Mouse (Mus musculus) 3134 (cell line): ENCODE results near the gene Pappa.

Source experiments
- DNase-seq: peaks from one replicate; pipeline ENCODE4 v3.0.0-alpha.2; 2011; ENCODE audit warnings: low spot score; ENCODE audit not compliant: insufficient read length; ENCODE audit errors: extremely low read depth

The Pappa gene

GRCm38 (mm10) chr4:65321959-65322358, 198.0 kb downstream of the Pappa start:
- no peak for DNase-seq

- no peak for DNase-seq
These were observed 201.8 kb downstream of the Pappa start for GRCm38 (mm10) chr4:65325816-65326215.

DNA sequence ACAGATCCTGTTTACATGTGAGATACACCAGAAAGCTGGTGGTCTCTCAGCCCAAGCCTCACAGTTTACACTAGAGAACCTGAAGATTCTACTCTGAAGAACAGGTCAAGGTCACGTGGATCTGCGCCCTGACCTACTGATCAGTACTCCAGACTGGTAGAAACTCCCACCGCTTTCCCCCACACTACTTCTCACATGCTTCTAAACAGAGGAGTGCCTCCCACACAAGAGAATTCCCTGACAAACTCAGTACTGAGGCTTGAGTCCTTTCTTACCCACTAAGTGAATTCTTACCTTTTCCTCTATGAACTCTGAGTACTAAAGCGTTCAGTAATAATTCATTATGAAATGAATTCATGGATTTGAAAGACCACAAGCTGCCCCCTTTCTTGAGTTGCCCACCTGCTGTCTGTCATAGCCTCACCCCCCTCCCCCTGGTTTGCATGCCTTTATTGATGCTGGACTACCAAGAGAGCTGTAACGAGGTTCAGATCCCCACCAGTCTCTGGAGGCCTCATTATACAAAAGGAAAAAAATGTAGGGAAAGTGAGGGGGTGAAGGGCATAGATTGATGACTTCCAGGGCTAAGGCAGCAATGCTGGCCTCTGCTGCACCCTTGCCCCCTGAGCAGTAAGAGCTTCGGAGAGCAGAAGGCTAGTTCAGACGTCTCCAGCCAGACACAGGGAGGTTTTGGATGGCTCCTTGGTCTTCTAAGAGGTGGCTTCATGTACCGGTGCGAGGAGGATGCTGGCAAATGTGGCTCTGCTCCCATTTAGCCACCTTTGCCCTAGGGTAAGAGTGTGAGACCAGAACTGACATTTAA, 204.7 kb downstream of the Pappa start:
- DNase-seq = no peak

- no peak for DNase-seq
These were observed 209.7 kb downstream of the Pappa start for GRCm38 (mm10) chr4:65333718-65334117.

DNA sequence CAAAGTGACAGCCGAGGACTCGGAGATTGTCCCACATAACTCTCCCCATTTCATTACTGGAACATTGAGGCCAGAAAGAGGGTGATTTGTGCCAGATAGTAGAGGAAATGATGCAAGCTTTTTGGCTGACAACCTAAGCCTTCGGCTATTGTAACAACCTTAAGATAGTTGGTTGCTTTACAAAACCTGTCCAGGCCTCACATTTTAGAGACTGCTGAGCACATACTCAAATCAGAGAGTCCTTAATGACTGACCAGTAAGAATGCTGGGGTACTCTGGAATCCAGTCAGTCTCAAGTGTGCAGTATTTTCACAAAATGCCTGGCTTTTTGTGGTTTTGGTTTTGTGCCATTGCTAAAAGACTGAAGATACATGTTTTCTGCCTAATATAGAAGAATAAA, 217.8 kb downstream of the Pappa start:
- DNase-seq = peak; percentile 11

- DNase-seq = no peak
These were observed 226.5 kb downstream of the Pappa start for GRCm38 (mm10) chr4:65350521-65350920.

GRCm38 (mm10) chr4:65354580-65354979, 230.6 kb downstream of the Pappa start:
- peak; percentile 9 for DNase-seq

DNA sequence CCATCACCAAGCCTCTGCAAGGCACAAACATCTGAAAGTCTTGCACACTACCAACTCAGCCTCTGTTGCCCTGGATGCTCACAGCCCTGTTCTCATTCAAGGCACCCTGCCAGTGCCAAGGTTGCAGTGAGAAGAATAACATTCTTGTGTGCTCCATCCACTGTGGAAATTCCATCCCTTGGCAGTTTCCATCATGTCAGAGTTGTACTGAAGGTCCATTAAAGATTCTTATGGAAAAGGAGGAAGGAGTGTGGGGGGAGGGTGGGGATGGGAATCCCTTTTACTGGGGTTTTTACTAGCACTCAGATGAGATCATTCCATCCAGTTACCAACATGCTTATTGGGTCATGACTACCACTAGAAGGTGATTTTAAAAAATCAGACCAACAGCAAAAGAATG, 243.2 kb downstream of the Pappa start:
- DNase-seq = no peak

- no peak for DNase-seq
These were observed 248.8 kb downstream of the Pappa start for GRCm38 (mm10) chr4:65372731-65373130.

- DNase-seq = no peak
These were observed 249.9 kb downstream of the Pappa start for GRCm38 (mm10) chr4:65373841-65374240.

DNA sequence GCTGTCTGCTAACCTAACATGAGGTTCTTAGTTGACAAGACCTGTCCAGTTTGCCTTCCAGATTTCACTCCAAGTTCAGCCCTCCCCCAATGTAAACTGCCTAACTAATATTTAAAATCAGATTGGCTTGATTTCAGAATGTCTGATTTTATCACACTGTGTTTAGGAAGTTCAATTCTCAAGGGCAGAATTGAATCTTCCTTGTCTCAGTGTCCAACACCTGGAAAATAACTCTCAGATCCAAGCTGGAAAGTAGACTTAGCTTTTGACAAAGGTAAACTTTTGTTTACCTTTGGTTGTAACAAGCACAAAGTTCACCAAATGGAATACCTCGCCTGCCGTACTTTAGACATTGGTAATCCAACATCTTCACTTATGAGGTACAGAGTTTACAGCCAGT, 252.6 kb downstream of the Pappa start:
- DNase-seq = no peak

- DNase-seq = no peak
These were observed 255.5 kb downstream of the Pappa start for GRCm38 (mm10) chr4:65379461-65379860.

- DNase-seq = no peak
These were observed 259.1 kb downstream of the Pappa start for GRCm38 (mm10) chr4:65383070-65383469.

GRCm38 (mm10) chr4:65391001-65391400, 267.0 kb downstream of the Pappa start:
- DNase-seq = no peak

GRCm38 (mm10) chr4:65396806-65397205, 272.8 kb downstream of the Pappa start:
- no peak for DNase-seq

DNA sequence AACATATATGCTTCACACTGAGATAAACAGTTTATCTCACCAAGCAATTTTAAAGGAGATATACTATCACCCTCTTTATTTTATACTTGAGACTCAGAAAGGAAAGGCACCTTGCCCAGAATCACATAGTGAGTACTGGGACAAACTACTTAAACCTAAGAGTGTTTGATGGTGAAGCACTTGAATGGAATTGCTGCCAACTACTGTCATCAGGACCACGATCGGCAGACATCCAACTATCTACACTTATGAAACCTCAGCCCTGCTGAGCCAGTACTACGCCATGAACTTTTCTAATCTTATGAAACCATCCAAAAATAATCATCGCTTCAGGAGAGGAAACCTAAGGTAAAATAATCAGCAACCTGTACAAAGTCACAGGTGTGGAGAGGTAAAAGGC, 275.5 kb downstream of the Pappa start:
- no peak for DNase-seq

GRCm38 (mm10) chr4:65402286-65402685, 278.3 kb downstream of the Pappa start:
- DNase-seq = no peak

- no peak for DNase-seq
These were observed 279.1 kb downstream of the Pappa start for GRCm38 (mm10) chr4:65402836-65403634.
